Mouse (Mus musculus) brain, embryonic 14.5 days (tissue): ENCODE data around the gene Esp23.

Experiments used
- CTCF ChIP-seq: fragments of 200-500 bp; IDR thresholded peaks from 2 replicates; pipeline ENCODE4 v1.5.1; 2012; ENCODE audit warnings: inconsistent platforms, mild to moderate bottlenecking, moderate library complexity, borderline replicate concordance; ENCODE audit not compliant: insufficient read depth, insufficient read length; ENCODE audit errors: extremely low read depth
- POLR2A ChIP-seq: fragments of 200-500 bp; IDR thresholded peaks from 2 replicates; pipeline ENCODE4 v1.6.1; 2012; ENCODE audit warnings: mild to moderate bottlenecking, inconsistent platforms, borderline replicate concordance; ENCODE audit not compliant: poor library complexity, insufficient read depth, insufficient read length, severe bottlenecking; ENCODE audit errors: extremely low read depth

DNA sequence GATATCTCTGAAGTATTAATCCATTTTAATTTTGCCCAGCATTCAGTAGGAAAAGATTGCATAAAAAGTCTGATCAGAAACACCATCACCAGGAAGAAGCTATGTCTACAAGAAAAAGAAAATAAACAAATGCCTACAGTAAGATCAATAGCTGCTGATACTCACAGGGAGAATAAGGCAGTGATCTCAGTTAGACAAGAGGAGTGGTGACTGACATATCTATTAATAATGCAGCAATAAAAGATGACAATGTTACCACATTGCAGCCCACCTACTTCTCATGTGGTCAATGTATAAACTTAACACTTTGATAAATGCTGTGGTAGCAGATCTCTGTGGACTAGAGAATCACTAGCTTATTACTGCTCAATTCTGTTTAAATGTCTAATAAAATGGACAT lies 33.6 kb downstream of the Esp23 start, which contains the start of gene Gm21903:
- TF ChIP-seq POLR2A (no peak), CTCF (no peak)
